Mouse (Mus musculus) heart, embryonic 12.5 days (tissue): ENCODE measurements around the gene Uhrf1. TPM values are rescaled to one million over a fixed set of nuclear protein-coding genes. Genes with fewer than 3 reads are reported as not detected.
A peak's percentile ranks its signal among the peaks of the same experiment; 100 is the strongest.

Source experiments
- ATAC-seq: fragments of 200-750 bp; cut with Nextera tagmentation; 2 replicates; pipeline ENCODE4 v1.8.0; 2017; ENCODE audit warnings: moderate TSS enrichment, moderate library complexity; ENCODE audit not compliant: insufficient number of reproducible peaks, low FRiP score
- H3K27ac ChIP-seq: fragments of 300-500 bp; sonication (generic); 2 replicates; pipeline ENCODE4 v1.5.1; 2016; ENCODE audit warnings: mild to moderate bottlenecking, moderate library complexity; ENCODE audit not compliant: poor library complexity, severe bottlenecking
- H3K27me3 ChIP-seq: fragments of 300-500 bp; sonication (generic); replicated peaks from 2 replicates; pipeline ENCODE4 v1.6.1; 2016; ENCODE audit warnings: mild to moderate bottlenecking, moderate library complexity
- H3K36me3 ChIP-seq: fragments of 300-500 bp; sonication (generic); 2 replicates; pipeline ENCODE4 v1.6.1; 2016; ENCODE audit warnings: mild to moderate bottlenecking, moderate library complexity
- H3K4me1 ChIP-seq: fragments of 300-500 bp; sonication (generic); replicated peaks from 2 replicates; pipeline ENCODE4 v1.6.1; 2016; ENCODE audit warnings: mild to moderate bottlenecking
- H3K4me2 ChIP-seq: fragments of 300-500 bp; sonication (generic); 2 replicates; pipeline ENCODE4 v1.6.1; 2016; ENCODE audit warnings: mild to moderate bottlenecking, moderate library complexity
- H3K4me3 ChIP-seq: fragments of 300-500 bp; sonication (generic); 2 replicates; pipeline ENCODE4 v1.5.1; 2016; ENCODE audit warnings: mild to moderate bottlenecking
- H3K9ac ChIP-seq: fragments of 300-500 bp; sonication (generic); 2 replicates; pipeline ENCODE4 v1.6.1; 2016; ENCODE audit warnings: mild to moderate bottlenecking, moderate library complexity
- H3K9me3 ChIP-seq: fragments of 300-500 bp; sonication (generic); replicated peaks from 2 replicates; pipeline ENCODE4 v1.6.1; 2016; ENCODE audit warnings: mild to moderate bottlenecking, moderate library complexity
- WGBS: fragments of 180-500 bp; shearing (Covaris S2); methylation state at CpG from one replicate; pipeline ENCODE4 v1.1.7; 2016; 5-methylcytosine and 5-hydroxymethylcytosine counted together
- polyA plus RNA-seq: library from polyadenylated mRNA; unstranded; fragments of >200 nt; fragmentation: Nextera tagmentation; extraction: Ambion mirVana; gene quantifications from 2 replicates; pipeline ENCODE4 v1.2.1, GENCODE M21; 2016

The Uhrf1 gene
- polyA plus RNA-seq, 1 experiment from 2014 or later, result 88.4 TPM

- peaks cover 56% of the 10 kb centered on the region for H3K36me3 ChIP-seq
- no peak for ATAC-seq
- H3K4me3 ChIP-seq, result no peak overlapping the region
- no peaks in the 10 kb centered on the region for H3K9me3 ChIP-seq
- peak overlapping the region; percentile 3 for H3K4me2 ChIP-seq
- H3K9ac ChIP-seq, result 0 out of 2 replicates have a peak overlapping the region, but pooled peaks have one; percentile 33
- 59% methylated on average over 3 of the region's 3 CpGs for WGBS
- H3K27ac ChIP-seq, result peak overlapping the region; percentile 81
- peaks cover 65% of the 10 kb centered on the region for H3K4me1 ChIP-seq
- no peaks in the 10 kb centered on the region for H3K27me3 ChIP-seq
These were observed 40.5 kb upstream of the Uhrf1 start for GRCm38 (mm10) chr17:56262645-56263094.

DNA sequence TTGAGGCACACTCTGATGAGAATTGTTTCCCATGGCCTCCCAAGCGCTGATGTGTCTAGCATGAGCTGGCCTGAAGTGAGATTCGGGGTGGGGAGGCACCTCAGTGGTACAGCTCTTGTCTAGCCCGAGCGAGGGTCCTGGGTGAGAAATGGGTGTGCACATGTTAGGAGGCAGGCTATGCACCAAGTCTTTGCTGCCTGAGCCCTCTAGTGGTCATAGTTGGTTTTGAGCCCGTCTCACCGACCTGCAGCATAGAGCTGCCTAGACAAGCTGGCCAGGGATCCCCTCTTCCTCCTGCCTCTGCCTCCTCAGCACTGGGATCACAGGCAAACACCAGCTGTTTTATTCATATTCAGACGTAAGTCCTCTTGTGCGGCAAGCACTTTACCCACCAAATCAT lies 39.1 kb upstream of the Uhrf1 start:
- Histone ChIP-seq H3K4me1 (peaks cover 52% of the 10 kb centered on the region), H3K9ac (no peak overlapping the region), H3K4me2 (no peak overlapping the region), H3K27ac (no peak overlapping the region), H3K4me3 (no peak overlapping the region), H3K27me3 (no peaks in the 10 kb centered on the region), H3K36me3 (peaks cover 42% of the 10 kb centered on the region), H3K9me3 (no peaks in the 10 kb centered on the region)
- 20% methylated on average over 8 of the region's 8 CpGs for WGBS
- ATAC-seq, result peak; percentile 62; the same call in 1 of the 2 replicates

DNA sequence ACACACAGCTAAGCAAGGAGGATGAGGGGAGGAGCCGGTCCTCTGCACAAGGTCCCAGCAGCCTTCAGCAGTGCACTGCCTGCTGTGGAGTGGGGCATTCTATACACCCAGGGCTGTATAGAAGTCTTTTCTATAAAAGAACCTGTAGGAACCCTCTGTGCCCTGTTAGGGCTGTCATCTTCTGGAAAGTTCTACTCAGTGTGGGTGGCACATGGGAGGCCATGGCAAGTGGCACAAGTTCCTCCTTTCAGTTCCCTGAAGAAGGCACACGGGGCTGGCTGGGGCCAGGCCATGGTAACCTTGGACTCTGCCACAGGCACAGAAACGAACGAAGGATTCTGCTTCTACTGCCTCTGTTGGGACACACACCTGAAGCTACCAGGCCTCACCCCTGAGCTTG lies 38.1 kb upstream of the Uhrf1 start:
- 89% methylated on average over 4 of the region's 4 CpGs for WGBS
- no peak overlapping the region for H3K27ac ChIP-seq
- ATAC-seq, result no peak
- peaks cover 47% of the 10 kb centered on the region for H3K4me1 ChIP-seq
- no peaks in the 10 kb centered on the region for H3K27me3 ChIP-seq
- H3K4me2 ChIP-seq, result no peak overlapping the region
- no peak overlapping the region for H3K4me3 ChIP-seq
- H3K9me3 ChIP-seq, result no peaks in the 10 kb centered on the region
- H3K9ac ChIP-seq, result no peak overlapping the region
- H3K36me3 ChIP-seq, result peaks cover 35% of the 10 kb centered on the region

- H3K27ac ChIP-seq, result no peak overlapping the region; the same call in 1 of the 2 replicates
- WGBS, result 93% methylated on average over 3 of the region's 3 CpGs
These were observed 37.3 kb upstream of the Uhrf1 start for GRCm38 (mm10) chr17:56265869-56266268.

DNA sequence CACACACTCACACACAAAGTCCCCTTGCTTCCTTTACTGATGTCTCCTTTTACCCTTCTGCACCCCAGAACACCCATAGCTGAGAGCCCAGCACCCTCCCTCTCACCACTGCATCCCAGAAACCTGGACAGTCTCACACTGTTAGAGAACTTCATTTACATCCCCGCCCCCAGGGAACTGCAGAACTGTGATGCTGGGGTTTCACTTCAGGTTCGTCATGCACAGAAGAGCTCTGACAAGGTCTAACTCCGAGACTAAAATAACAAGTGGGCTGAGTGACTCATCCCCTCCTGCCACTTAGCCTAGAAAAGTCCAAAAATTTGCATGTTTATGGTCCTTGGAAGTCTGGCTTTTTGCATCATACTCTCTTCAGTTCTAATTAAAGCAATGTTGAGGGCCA lies 36.9 kb upstream of the Uhrf1 start:
- Histone ChIP-seq H3K9me3 (no peaks in the 10 kb centered on the region), H3K36me3 (peaks cover 35% of the 10 kb centered on the region), H3K4me2 (no peak overlapping the region), H3K27ac (no peak overlapping the region; the same call in 1 of the 2 replicates), H3K9ac (0 out of 2 replicates have a peak overlapping the region, but pooled peaks have one; percentile 10), H3K4me3 (no peak overlapping the region), H3K4me1 (peaks cover 35% of the 10 kb centered on the region), H3K27me3 (no peaks in the 10 kb centered on the region)
- 40% methylated on average over 3 of the region's 3 CpGs for WGBS
- no peak for ATAC-seq

More at GRCm38 (mm10) chr17:56265869-56266268, 37.3 kb upstream of the Uhrf1 start:
- H3K36me3 ChIP-seq, result peaks cover 35% of the 10 kb centered on the region
- 0 out of 2 replicates have a peak overlapping the region, but pooled peaks have one; percentile 10 for H3K9ac ChIP-seq
- peaks cover 39% of the 10 kb centered on the region for H3K4me1 ChIP-seq
- H3K4me3 ChIP-seq, result no peak overlapping the region
- no peaks in the 10 kb centered on the region for H3K27me3 ChIP-seq
- ATAC-seq, result no peak
- no peak overlapping the region for H3K4me2 ChIP-seq
- no peaks in the 10 kb centered on the region for H3K9me3 ChIP-seq

GRCm38 (mm10) chr17:56269153-56269630 lies 33.9 kb upstream of the Uhrf1 start:
- Histone ChIP-seq H3K27me3 (no peaks in the 10 kb centered on the region), H3K36me3 (peaks cover 52% of the 10 kb centered on the region), H3K4me1 (peaks cover 31% of the 10 kb centered on the region), H3K27ac (peak overlapping the region; percentile 62), H3K9ac (peak overlapping the region; percentile 60), H3K4me2 (peak overlapping the region; percentile 66), H3K9me3 (no peaks in the 10 kb centered on the region), H3K4me3 (peak overlapping the region; percentile 30)
- WGBS, result 21% methylated on average over 12 of the region's 12 CpGs
- peak; percentile 77 for ATAC-seq

- H3K27me3 ChIP-seq, result no peaks in the 10 kb centered on the region
- 0 out of 2 replicates have a peak, but pooled peaks have one; percentile 5 for ATAC-seq
- 75% methylated on average over 3 of the region's 3 CpGs for WGBS
- H3K36me3 ChIP-seq, result peaks cover 53% of the 10 kb centered on the region
- peaks cover 35% of the 10 kb centered on the region for H3K4me1 ChIP-seq
- peak overlapping the region; percentile 62 for H3K27ac ChIP-seq
- peak overlapping the region; percentile 60 for H3K9ac ChIP-seq
- H3K4me3 ChIP-seq, result peak overlapping the region; percentile 30
- peak overlapping the region; percentile 66 for H3K4me2 ChIP-seq
- H3K9me3 ChIP-seq, result no peaks in the 10 kb centered on the region
These were observed 33.4 kb upstream of the Uhrf1 start for GRCm38 (mm10) chr17:56269741-56270140.

GRCm38 (mm10) chr17:56271609-56272253 lies 31.4 kb upstream of the Uhrf1 start:
- H3K27me3 ChIP-seq, result no peaks in the 10 kb centered on the region
- H3K27ac ChIP-seq, result no peak overlapping the region
- H3K36me3 ChIP-seq, result peaks cover 46% of the 10 kb centered on the region
- 82% methylated on average over 12 of the region's 12 CpGs for WGBS
- no peak overlapping the region for H3K4me3 ChIP-seq
- H3K4me2 ChIP-seq, result no peak overlapping the region
- ATAC-seq, result no peak
- no peak overlapping the region for H3K9ac ChIP-seq
- H3K4me1 ChIP-seq, result peaks cover 28% of the 10 kb centered on the region
- no peaks in the 10 kb centered on the region for H3K9me3 ChIP-seq

DNA sequence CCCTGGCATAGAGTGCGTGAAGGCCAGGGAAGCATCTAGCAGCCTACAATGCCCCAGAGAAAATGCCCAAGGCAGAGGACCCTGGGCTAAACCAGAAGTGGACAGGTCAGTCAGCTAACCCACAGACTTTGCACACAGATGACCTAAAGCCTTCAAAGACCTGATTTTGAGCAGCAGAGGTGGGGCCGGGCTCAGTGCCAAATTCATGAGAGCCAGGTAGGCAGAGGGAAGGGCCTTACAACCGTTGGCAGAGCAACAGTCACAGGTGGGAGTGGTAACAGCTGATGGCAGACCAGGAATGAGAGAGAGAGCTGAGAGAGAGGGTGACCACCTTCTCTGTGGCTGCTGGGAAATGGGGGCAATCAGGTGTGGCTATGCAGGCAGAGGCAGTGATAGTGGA lies 30.5 kb upstream of the Uhrf1 start:
- Histone ChIP-seq H3K27ac (no peak overlapping the region), H3K36me3 (peaks cover 46% of the 10 kb centered on the region), H3K27me3 (no peaks in the 10 kb centered on the region), H3K4me1 (peaks cover 36% of the 10 kb centered on the region), H3K9me3 (no peaks in the 10 kb centered on the region), H3K9ac (no peak overlapping the region), H3K4me2 (no peak overlapping the region), H3K4me3 (no peak overlapping the region)
- no peak for ATAC-seq
- 77% methylated on average over 3 of the region's 3 CpGs for WGBS

GRCm38 (mm10) chr17:56273482-56273881 lies 29.6 kb upstream of the Uhrf1 start:
- Histone ChIP-seq H3K4me1 (peaks cover 45% of the 10 kb centered on the region), H3K4me2 (no peak overlapping the region), H3K27me3 (no peaks in the 10 kb centered on the region), H3K36me3 (peaks cover 49% of the 10 kb centered on the region), H3K4me3 (no peak overlapping the region), H3K9me3 (no peaks in the 10 kb centered on the region), H3K27ac (no peak overlapping the region), H3K9ac (peak overlapping the region; percentile 38)
- no peak for ATAC-seq
- 81% methylated on average over 7 of the region's 7 CpGs for WGBS

GRCm38 (mm10) chr17:56273986-56274385 lies 29.1 kb upstream of the Uhrf1 start:
- Histone ChIP-seq H3K4me2 (no peak overlapping the region), H3K27ac (no peak overlapping the region), H3K4me3 (no peak overlapping the region), H3K9me3 (no peaks in the 10 kb centered on the region), H3K27me3 (no peaks in the 10 kb centered on the region), H3K9ac (peak overlapping the region; percentile 45; the same call in 1 of the 2 replicates), H3K36me3 (peaks cover 54% of the 10 kb centered on the region), H3K4me1 (peaks cover 48% of the 10 kb centered on the region)
- 80% methylated on average over 5 of the region's 5 CpGs for WGBS
- ATAC-seq, result no peak
